Mouse (Mus musculus): Measurements from ENCODE around the gene Trpm6.

The Trpm6 gene

GRCm38 (mm10) chr19:18889117-18889627, 139.4 kb downstream of the Trpm6 start:
- no peak for DNase-seq (ENCODE audit: low read depth)

- DNase-seq (ENCODE audit: low read depth) = no peak
Measured at GRCm38 (mm10) chr19:18889632-18890031, 139.8 kb downstream of the Trpm6 start.

- DNase-seq (ENCODE audit: low read depth) = no peak
Measured at GRCm38 (mm10) chr19:18890216-18890615, 140.4 kb downstream of the Trpm6 start.

GRCm38 (mm10) chr19:18898238-18898637, 148.5 kb downstream of the Trpm6 start:
- DNase-seq (ENCODE audit: low read depth) = no peak

DNA sequence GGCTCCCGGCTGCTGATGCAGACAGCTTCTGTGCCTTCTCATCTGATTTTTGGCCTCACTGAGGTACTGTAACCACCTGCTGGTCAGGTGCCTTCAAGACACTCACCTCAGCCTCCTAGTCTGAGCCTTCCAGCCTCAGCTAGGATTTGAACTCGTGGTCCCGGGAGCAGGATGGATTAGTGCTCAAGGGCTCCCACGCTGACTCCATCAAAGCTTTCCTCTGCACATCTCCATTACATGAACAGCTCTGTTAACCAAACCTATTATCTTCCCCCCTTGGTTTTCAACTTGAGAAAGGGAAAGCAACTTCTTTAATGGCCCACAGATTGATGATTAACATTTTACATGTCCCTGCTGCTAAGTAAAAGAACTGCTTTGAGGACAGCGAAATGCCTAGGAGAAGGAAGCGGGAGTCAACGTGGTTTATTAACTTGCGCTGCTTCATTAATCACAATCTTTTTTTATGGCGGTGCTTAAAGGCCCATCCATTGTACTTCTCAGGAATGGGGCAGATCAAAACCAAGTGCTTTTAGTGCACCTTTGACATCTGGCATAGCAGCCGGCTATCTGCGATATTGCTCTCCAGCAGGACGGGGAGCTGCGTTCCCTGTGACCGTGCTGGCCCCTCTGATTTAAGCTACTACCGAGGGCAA, 152.4 kb downstream of the Trpm6 start:
- no peak for DNase-seq (ENCODE audit: low read depth)

- no peak for DNase-seq (ENCODE audit: low read depth)
Measured at GRCm38 (mm10) chr19:18902694-18903067, 152.9 kb downstream of the Trpm6 start.

GRCm38 (mm10) chr19:18905511-18905910, 155.7 kb downstream of the Trpm6 start:
- no peak for DNase-seq (ENCODE audit: low read depth)

GRCm38 (mm10) chr19:18909641-18910040, 159.9 kb downstream of the Trpm6 start:
- DNase-seq (ENCODE audit: low read depth) = no peak

- no peak for DNase-seq (ENCODE audit: low read depth)
Measured at GRCm38 (mm10) chr19:18911755-18912340, 162.1 kb downstream of the Trpm6 start.

DNA sequence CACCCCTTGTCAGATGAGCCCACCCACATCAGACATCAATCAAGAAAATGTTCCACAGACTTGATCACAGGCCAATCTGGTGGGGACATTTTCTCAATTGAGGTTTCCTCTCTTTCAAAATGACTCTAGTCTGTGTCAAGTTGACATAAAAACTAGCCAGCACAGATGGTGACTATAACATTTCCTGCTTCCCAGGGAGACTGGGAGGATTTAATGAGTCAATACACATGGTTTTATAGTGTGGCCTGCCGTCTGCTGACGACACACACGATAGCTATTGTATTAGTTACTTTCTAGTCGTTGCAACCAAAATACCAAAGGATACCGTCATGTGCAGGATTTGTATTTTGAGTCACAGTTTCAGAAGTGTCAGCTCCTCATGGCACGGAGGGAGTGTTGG, 191.6 kb downstream of the Trpm6 start:
- DNase-seq (ENCODE audit: low read depth) = no peak
